Mouse (Mus musculus) embryonic fibroblast, embryonic 13.5 days (primary cell): ENCODE measurements at regions not wholly inside any gene's neighbourhood (a gene's known extent, or its start where the extent isn't known, plus 50 kb on each side); places are given as distances from the start of the nearest gene placed in this dataset.

Experiments
- CTCF ChIP-seq: IDR thresholded peaks from 2 replicates; pipeline ENCODE4 v1.5.1; 2011; ENCODE audit warnings: mild to moderate bottlenecking, control low read depth, low read length, moderate library complexity, borderline replicate concordance; ENCODE audit not compliant: insufficient read depth
- POLR2A ChIP-seq: IDR thresholded peaks from 2 replicates; pipeline ENCODE4 v1.6.1; 2011; ENCODE audit warnings: low read depth, mild to moderate bottlenecking, control low read depth, low read length, moderate library complexity

DNA sequence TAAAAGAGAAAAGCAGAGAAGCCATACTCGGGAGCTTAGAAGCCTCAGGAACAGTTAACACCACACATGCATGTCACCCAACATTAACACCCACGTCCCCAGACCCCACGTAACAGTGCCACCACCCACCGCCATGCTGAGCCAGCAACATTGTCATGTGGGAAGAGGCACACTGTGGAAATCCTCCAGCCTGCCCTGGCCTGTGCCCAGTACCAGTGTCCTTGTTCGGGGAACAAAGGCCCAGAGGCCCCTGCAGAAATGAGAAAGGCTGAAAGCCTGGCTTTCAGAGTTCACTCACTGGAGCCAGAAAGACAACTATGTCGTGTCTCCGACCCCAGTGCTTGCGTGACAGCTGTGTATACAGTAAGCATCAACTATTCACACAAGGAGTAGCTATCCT, 86.7 kb upstream of the Dio3 start:
- TF ChIP-seq CTCF (no peak), POLR2A (no peak)
